Mouse (Mus musculus): ENCODE measurements around the gene Agtr1b. TPM values are rescaled to one million over a fixed set of nuclear protein-coding genes. Genes with fewer than 3 reads are reported as not detected.

Agtr1b gene
- not detected in 2 replicates for polyA plus RNA-seq (2012)

DNA sequence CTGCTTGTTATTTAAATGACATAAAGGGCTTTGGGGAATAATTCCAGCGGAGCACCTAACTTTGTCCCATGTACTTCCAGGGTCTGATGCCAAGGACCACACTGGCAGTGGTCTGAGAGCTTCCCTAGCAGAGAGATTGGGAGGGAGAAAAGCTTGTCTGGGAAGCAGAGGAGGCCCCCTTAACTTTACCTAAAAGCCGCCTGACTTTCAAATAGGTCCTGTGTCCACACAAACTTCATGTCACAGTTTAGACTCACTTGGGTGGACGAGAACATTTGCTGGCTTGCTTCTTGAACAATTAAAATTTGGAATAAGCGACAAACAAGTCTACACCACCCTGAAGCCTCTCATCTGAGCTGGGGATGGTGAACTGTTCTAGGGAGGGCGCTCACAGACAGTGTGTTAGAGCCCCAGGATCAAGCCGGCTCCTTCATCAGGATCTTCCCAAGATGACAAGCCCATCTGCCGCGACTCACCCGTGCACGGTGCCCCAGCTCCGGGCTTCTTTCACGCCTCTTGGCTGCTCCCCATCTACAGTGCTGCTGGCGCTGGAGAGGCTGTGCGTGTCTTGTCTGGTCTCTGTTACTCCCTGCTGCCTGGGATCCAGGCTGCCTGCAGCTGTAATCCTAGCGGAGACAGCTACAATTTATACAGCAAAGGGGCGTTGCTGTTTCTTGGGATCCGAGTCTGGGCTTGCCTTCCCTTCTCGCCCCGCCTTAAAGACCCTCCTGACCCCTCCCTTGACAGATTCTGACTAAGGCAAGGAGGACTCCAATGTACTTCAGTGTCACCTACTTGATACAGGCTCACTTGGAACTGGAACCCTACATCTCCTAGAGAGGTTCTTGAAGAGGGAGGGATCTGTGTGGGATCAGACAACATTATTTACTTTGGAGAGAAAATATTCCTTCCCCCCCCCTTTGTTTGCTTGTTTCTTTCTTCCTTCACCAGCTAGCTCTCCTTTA, at the start of gene Agtr1b:
TSS of gene Agtr1b (minus strand) at position 620 of the 965 bp plus-strand sequence.
- Histone ChIP-seq H3K36me3 (ENCODE audit: control insufficient read depth) (no peaks in the 10 kb centered on the region), H3K4me3 (replicated peaks) (no peak within 1 kb of the TSS), H3K27me3 (ENCODE audit: control insufficient read depth) (peaks cover 3% of the 10 kb centered on the region; the same call in 1 of the 2 replicates), H3K4me1 (ENCODE audit: control insufficient read depth) (no peaks in the 10 kb centered on the region), H3K9me3 (ENCODE audit: control insufficient read depth, low read length) (no peaks in the 10 kb centered on the region)
- no peak for TF ChIP-seq GATA1 (IDR thresholded peaks at IDR 0.05; ENCODE audit: low read length)
- TF ChIP-seq TAL1 (IDR thresholded peaks at IDR 0.05; ENCODE audit: low read length), result no peak

DNA sequence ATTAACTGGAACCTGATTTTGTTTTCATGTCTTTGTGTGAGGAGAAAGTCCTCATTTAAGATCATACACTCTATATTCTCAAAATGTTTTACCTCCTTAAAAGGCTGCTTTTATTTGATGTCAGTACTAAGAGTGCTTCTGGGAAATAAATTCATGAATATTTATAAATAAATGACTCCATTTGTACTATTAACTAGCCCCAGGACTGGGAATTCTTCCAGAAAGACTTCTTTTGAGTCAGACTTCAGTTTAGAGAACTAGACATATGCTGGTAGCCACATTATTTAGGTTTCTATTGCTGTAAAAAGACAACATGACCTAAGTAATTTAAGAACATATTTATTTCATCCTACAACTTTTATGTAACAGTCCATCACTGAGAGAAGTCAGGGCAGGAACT, 13.4 kb downstream of the Agtr1b start:
- TF ChIP-seq GATA1 (IDR thresholded peaks at IDR 0.05; ENCODE audit: low read length) (no peak), TAL1 (IDR thresholded peaks at IDR 0.05; ENCODE audit: low read length) (no peak)
- no peaks in the 10 kb centered on the region for H3K27me3 ChIP-seq (ENCODE audit: control insufficient read depth)
- no peaks in the 10 kb centered on the region for H3K9me3 ChIP-seq (ENCODE audit: control insufficient read depth, low read length)
- H3K4me1 ChIP-seq (ENCODE audit: control insufficient read depth), result no peaks in the 10 kb centered on the region
- no peak overlapping the region for H3K4me3 ChIP-seq (replicated peaks)
- H3K36me3 ChIP-seq (ENCODE audit: control insufficient read depth), result no peaks in the 10 kb centered on the region

DNA sequence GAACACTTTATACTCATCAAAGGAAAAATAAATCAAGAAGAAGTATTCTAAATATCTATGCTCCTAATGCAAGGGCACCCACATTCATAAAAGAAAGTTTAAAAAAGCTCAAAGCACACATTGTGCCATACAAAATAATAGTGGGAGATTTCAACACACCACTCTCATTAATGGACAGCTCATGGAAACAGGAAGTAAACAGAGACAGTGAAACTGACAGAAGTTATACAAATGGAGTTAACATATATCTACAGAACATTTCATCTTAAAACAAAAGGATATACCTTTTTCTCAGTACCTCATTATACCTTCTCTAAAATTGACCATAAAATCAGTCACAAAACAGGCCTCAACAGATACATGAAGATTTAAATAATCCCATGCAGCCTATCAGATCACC, 18.8 kb downstream of the Agtr1b start:
- no peak for TF ChIP-seq GATA1 (IDR thresholded peaks at IDR 0.05; ENCODE audit: low read length)
- no peak for TF ChIP-seq TAL1 (IDR thresholded peaks at IDR 0.05; ENCODE audit: low read length)
- Histone ChIP-seq H3K4me3 (replicated peaks) (no peak overlapping the region), H3K27me3 (ENCODE audit: control insufficient read depth) (no peaks in the 10 kb centered on the region), H3K9me3 (ENCODE audit: control insufficient read depth, low read length) (0 out of 2 replicates have a peak, but pooled peaks cover 2% of the 10 kb centered on the region), H3K36me3 (ENCODE audit: control insufficient read depth) (no peaks in the 10 kb centered on the region), H3K4me1 (ENCODE audit: control insufficient read depth) (no peaks in the 10 kb centered on the region)

DNA sequence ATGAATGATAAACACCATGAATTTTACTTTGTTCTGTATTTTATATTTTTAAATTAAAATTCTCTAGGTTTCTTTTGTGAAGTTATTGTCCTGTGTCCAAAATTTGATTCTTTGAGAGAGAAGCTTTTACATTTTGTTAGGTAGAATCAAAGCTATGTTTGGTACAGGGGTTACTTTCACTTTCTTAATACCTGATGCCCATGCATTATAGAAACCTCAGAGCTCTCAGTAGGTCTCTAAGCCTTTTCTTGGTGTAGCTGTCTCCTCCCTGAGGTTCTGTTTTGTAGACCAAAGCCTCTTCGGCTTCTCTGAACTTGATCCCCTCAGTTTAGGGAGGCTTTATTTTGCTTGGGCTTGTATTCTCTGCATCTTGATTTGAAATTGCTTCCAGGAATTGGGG, 26.6 kb downstream of the Agtr1b start:
- H3K4me1 ChIP-seq (ENCODE audit: control insufficient read depth), result no peaks in the 10 kb centered on the region
- no peaks in the 10 kb centered on the region for H3K9me3 ChIP-seq (ENCODE audit: control insufficient read depth, low read length)
- TF ChIP-seq GATA1 (IDR thresholded peaks at IDR 0.05; ENCODE audit: low read length) (no peak), TAL1 (IDR thresholded peaks at IDR 0.05; ENCODE audit: low read length) (no peak)
- no peaks in the 10 kb centered on the region for H3K27me3 ChIP-seq (ENCODE audit: control insufficient read depth)
- H3K4me3 ChIP-seq (replicated peaks), result no peak overlapping the region
- H3K36me3 ChIP-seq (ENCODE audit: control insufficient read depth), result no peaks in the 10 kb centered on the region

DNA sequence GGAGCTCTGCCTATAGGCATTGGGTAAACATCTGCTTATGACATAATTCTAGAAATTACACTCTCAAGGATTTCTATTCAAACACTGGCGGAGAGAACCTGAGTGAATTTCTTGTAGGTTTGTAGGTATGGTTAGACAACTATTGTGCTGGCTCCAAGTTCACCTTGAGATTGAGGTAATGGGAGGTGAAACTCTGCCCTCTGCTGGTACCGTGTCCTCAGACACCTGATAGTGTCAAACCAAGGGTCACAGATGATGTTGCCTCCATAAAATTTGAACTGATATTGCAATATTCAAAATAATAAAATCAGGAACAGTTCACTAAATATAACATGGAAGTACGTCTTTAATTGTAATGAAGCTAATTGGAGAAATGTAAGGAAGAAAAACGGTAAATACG, 32.3 kb downstream of the Agtr1b start:
- Histone ChIP-seq H3K4me1 (ENCODE audit: control insufficient read depth) (no peaks in the 10 kb centered on the region), H3K4me3 (replicated peaks) (no peak overlapping the region), H3K36me3 (ENCODE audit: control insufficient read depth) (no peaks in the 10 kb centered on the region), H3K27me3 (ENCODE audit: control insufficient read depth) (no peaks in the 10 kb centered on the region), H3K9me3 (ENCODE audit: control insufficient read depth, low read length) (no peaks in the 10 kb centered on the region)
- TF ChIP-seq TAL1 (IDR thresholded peaks at IDR 0.05; ENCODE audit: low read length) (no peak), GATA1 (IDR thresholded peaks at IDR 0.05; ENCODE audit: low read length) (no peak)

DNA sequence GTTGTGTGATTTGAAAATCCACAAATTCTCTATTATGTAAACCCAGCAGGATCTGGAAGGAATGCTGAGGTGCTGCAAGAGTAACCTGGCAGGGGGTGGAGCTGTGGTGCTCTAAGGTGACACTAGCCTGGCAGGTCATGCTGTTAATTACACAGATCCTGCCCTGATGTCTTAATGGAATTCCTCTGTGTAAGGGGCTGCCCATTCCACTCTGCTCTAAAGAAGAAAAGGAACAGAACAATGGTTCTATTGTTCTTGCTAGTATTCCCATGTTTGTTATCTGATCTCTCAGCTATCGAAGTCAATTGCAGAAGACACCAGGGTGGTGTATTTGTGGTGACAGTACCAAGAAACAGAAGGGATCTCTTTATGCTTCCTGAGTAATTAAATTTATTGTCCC, 49.7 kb downstream of the Agtr1b start:
- peaks cover 2% of the 10 kb centered on the region; the same call in 1 of the 2 replicates for H3K9me3 ChIP-seq (ENCODE audit: control insufficient read depth, low read length)
- H3K27me3 ChIP-seq (ENCODE audit: control insufficient read depth), result no peaks in the 10 kb centered on the region
- no peaks in the 10 kb centered on the region for H3K4me1 ChIP-seq (ENCODE audit: control insufficient read depth)
- no peak for TF ChIP-seq GATA1 (IDR thresholded peaks at IDR 0.05; ENCODE audit: low read length)
- TF ChIP-seq TAL1 (IDR thresholded peaks at IDR 0.05; ENCODE audit: low read length), result no peak
- H3K36me3 ChIP-seq (ENCODE audit: control insufficient read depth), result no peaks in the 10 kb centered on the region
- H3K4me3 ChIP-seq (replicated peaks), result no peak overlapping the region

DNA sequence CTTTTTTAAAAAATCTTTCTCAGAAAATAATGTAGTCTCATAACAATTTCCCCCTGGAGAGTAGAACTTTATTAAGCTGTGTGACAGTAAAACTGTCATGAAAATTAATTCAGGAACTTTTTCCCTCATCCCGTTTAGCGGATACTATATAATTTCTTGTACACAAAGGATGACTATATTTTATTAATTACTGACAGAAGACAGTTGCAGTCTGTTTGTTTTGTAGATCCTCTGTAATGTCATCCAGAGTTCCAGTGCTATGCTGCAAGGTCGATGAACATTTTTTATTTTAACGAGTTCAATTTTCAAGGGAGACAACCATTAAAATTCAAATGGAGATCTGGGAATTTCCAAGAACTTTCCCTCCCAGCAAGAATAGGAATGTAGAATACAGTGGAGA, 57.8 kb downstream of the Agtr1b start:
- H3K4me1 ChIP-seq (ENCODE audit: control insufficient read depth), result no peaks in the 10 kb centered on the region
- no peak overlapping the region for H3K4me3 ChIP-seq (replicated peaks)
- no peak for TF ChIP-seq GATA1 (IDR thresholded peaks at IDR 0.05; ENCODE audit: low read length)
- TF ChIP-seq TAL1 (IDR thresholded peaks at IDR 0.05; ENCODE audit: low read length), result no peak
- H3K9me3 ChIP-seq (ENCODE audit: control insufficient read depth, low read length), result no peaks in the 10 kb centered on the region
- no peaks in the 10 kb centered on the region for H3K27me3 ChIP-seq (ENCODE audit: control insufficient read depth)
- no peaks in the 10 kb centered on the region for H3K36me3 ChIP-seq (ENCODE audit: control insufficient read depth)

DNA sequence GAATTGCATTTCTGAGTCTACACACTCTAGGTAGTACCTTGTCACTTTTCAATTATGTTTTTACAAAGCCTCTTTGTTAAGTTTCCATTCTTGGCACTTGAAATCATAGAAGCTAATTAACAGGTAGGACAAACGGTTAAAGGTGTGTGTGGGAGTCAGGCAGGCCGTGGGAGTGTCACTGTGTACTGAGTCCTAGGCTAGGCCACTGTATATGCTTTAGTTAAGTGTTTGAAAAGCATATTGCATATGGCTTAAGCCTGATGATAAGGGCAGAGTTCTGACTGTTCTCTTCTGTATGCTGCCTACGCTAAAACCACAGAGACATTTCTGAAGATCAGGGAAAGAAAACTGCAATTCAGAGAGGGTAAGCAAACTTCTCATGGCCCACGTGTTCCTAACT, 59.7 kb downstream of the Agtr1b start:
- TF ChIP-seq TAL1 (IDR thresholded peaks at IDR 0.05; ENCODE audit: low read length) (no peak), GATA1 (IDR thresholded peaks at IDR 0.05; ENCODE audit: low read length) (no peak)

DNA sequence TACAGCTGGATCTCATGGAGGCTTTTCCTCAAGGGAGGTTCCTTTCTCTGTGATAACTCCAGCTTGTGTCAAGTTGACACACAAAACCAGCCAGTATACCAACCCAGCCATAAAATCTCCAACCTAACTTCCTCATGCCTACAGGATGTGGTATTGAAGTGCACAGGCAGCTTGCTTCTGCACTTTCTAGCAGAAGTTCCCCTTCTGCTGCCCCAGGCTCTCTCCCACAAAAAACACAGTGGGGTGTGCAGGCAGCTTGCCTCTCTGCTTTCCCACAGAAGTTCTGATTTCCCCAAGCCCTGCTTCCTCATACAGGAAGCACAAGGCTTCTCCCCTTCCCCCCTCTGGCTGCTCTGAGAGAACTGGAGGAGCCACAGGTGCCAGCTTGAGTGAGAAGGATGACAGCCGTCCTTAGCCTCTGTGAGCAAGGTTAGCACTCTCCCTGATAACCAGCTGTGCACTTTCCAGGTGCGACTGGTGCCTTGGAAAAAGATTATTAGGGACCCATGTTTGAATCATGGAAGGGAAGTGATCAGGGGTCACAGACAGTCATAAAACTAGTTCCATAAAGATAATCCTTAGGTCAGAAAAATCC, 62.1 kb downstream of the Agtr1b start:
- Histone ChIP-seq H3K36me3 (ENCODE audit: control insufficient read depth) (no peaks in the 10 kb centered on the region), H3K4me3 (replicated peaks) (no peak overlapping the region), H3K27me3 (ENCODE audit: control insufficient read depth) (no peaks in the 10 kb centered on the region), H3K4me1 (ENCODE audit: control insufficient read depth) (no peaks in the 10 kb centered on the region), H3K9me3 (ENCODE audit: control insufficient read depth, low read length) (no peaks in the 10 kb centered on the region)
- no peak for TF ChIP-seq GATA1 (IDR thresholded peaks at IDR 0.05; ENCODE audit: low read length)
- TF ChIP-seq TAL1 (IDR thresholded peaks at IDR 0.05; ENCODE audit: low read length), result no peak

More for the DNA sequence above, 59.7 kb downstream of the Agtr1b start:
- Histone ChIP-seq H3K4me1 (ENCODE audit: control insufficient read depth) (no peaks in the 10 kb centered on the region), H3K9me3 (ENCODE audit: control insufficient read depth, low read length) (no peaks in the 10 kb centered on the region), H3K36me3 (ENCODE audit: control insufficient read depth) (no peaks in the 10 kb centered on the region), H3K27me3 (ENCODE audit: control insufficient read depth) (no peaks in the 10 kb centered on the region), H3K4me3 (replicated peaks) (no peak overlapping the region)
